Mouse (Mus musculus) ES-Bruce4 (cell line): ENCODE data around the gene Hist1h4n.
"Not testable (repeated sequence)": the region's sequence is repeated elsewhere in the genome, so short reads cannot be mapped to it uniquely, and the experiment has no call there.

ENCODE experiments used
- CTCF ChIP-seq: IDR thresholded peaks from one replicate; pipeline ENCODE4 v1.8.1; 2011; ENCODE audit warnings: low read depth, low read length
- POLR2A ChIP-seq: IDR thresholded peaks from one replicate; pipeline ENCODE4 v1.8.1; 2011; ENCODE audit warnings: low read length; ENCODE audit not compliant: insufficient read depth

DNA sequence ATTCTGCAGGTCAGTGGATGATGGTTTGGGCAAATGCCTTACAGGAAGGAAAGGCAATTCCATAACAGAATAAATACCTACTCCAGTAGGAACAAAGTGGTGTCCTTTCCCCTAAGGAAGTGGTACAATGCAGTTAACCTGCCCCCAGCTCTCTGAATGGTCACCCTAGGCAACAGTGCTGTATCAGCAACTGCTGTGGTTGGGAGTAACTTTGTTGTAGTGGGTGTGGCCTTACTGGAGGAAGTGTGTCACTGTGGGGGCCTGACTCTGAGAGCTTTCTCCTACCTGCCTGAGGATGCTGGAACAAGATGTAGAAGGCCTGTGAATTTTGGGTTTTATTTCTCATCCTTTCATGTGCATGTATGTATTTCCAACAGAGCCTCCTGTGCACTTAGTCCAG, 14.4 kb upstream of the Hist1h4n start:
- TF ChIP-seq POLR2A, CTCF: not testable (repeated sequence)
